Mouse (Mus musculus): ENCODE data around the gene Pax7.

The Pax7 gene

GRCm38 (mm10) chr4:139830581-139831387 lies 2.5 kb downstream of the Pax7 start:
- no peak for DNase-seq

- DNase-seq, result no peak
Observed at GRCm38 (mm10) chr4:139830053-139830452, 3.3 kb downstream of the Pax7 start.

- no peak for DNase-seq
Observed at GRCm38 (mm10) chr4:139828871-139829590, 4.3 kb downstream of the Pax7 start.

GRCm38 (mm10) chr4:139828283-139828678 lies 5.0 kb downstream of the Pax7 start:
- DNase-seq, result peak; percentile 44

- DNase-seq, result no peak
Observed at GRCm38 (mm10) chr4:139827501-139828282, 5.6 kb downstream of the Pax7 start.

- no peak for DNase-seq
Observed at GRCm38 (mm10) chr4:139826231-139826630, 7.1 kb downstream of the Pax7 start.

- no peak for DNase-seq
Observed at GRCm38 (mm10) chr4:139825326-139826112, 7.8 kb downstream of the Pax7 start.

GRCm38 (mm10) chr4:139824572-139825325 lies 8.6 kb downstream of the Pax7 start:
- peak; percentile 55 for DNase-seq

GRCm38 (mm10) chr4:139823870-139824472 lies 9.4 kb downstream of the Pax7 start:
- DNase-seq, result peak; percentile 40

GRCm38 (mm10) chr4:139823138-139823869 lies 10.0 kb downstream of the Pax7 start:
- DNase-seq, result no peak

GRCm38 (mm10) chr4:139822214-139823137 lies 10.9 kb downstream of the Pax7 start:
- DNase-seq, result no peak

- peak; percentile 86 for DNase-seq
Observed at GRCm38 (mm10) chr4:139821491-139822160, 11.7 kb downstream of the Pax7 start.

- no peak for DNase-seq
Observed at GRCm38 (mm10) chr4:139821071-139821470, 12.3 kb downstream of the Pax7 start.

- no peak for DNase-seq
Observed at GRCm38 (mm10) chr4:139819411-139820030, 13.8 kb downstream of the Pax7 start.

GRCm38 (mm10) chr4:139818163-139818562 lies 15.2 kb downstream of the Pax7 start:
- no peak for DNase-seq

- no peak for DNase-seq
Observed at GRCm38 (mm10) chr4:139813371-139813960, 19.9 kb downstream of the Pax7 start.

- DNase-seq, result no peak
Observed at GRCm38 (mm10) chr4:139811901-139812300, 21.4 kb downstream of the Pax7 start.

GRCm38 (mm10) chr4:139811475-139811874 lies 21.9 kb downstream of the Pax7 start:
- no peak for DNase-seq

Data from retina, postnatal 1 day (tissue).